Mouse (Mus musculus) MEL (cell line): Measurements from ENCODE around the gene Recql5.

Experiments used
- MAX ChIP-seq: IDR thresholded peaks from 2 replicates; pipeline ENCODE4 v1.6.1; 2011; ENCODE audit warnings: low read length, improper control_type of control experiment
- MYC ChIP-seq: IDR thresholded peaks from 2 replicates; pipeline ENCODE4 v1.6.1; 2011; ENCODE audit warnings: low read depth, mild to moderate bottlenecking, low read length, improper control_type of control experiment, moderate library complexity
- POLR2A ChIP-seq, 2 experiments: IDR thresholded peaks; 2 replicates each; pipeline ENCODE4 v1.6.1; 2011 to 2012; ENCODE audit warnings: low read length in 2 of 2, mild to moderate bottlenecking in 2 of 2, control low read depth in 1 of 2, improper control_type of control experiment in 1 of 2, low read depth in 1 of 2, moderate library complexity in 1 of 2; ENCODE audit not compliant: control insufficient read depth in 1 of 2, insufficient read depth in 1 of 2, poor library complexity in 1 of 2
- POLR2AphosphoS2 ChIP-seq: IDR thresholded peaks from 2 replicates; pipeline ENCODE4 v1.6.1; 2011; ENCODE audit warnings: low read length, improper control_type of control experiment
- POLR2AphosphoS5 ChIP-seq: IDR thresholded peaks from 2 replicates; pipeline ENCODE4 v1.6.1; 2012; ENCODE audit warnings: low read depth, borderline replicate concordance, mild to moderate bottlenecking, inconsistent platforms, low read length, moderate library complexity, mixed read lengths
- TBP ChIP-seq: IDR thresholded peaks from 2 replicates; pipeline ENCODE4 v1.8.0; 2011; ENCODE audit warnings: low read depth, low read length, improper control_type of control experiment
- ZC3H11A ChIP-seq: IDR thresholded peaks from 2 replicates; pipeline ENCODE4 v1.6.1; 2012; ENCODE audit warnings: low read depth, mild to moderate bottlenecking, inconsistent platforms, low read length, improper control_type of control experiment

DNA sequence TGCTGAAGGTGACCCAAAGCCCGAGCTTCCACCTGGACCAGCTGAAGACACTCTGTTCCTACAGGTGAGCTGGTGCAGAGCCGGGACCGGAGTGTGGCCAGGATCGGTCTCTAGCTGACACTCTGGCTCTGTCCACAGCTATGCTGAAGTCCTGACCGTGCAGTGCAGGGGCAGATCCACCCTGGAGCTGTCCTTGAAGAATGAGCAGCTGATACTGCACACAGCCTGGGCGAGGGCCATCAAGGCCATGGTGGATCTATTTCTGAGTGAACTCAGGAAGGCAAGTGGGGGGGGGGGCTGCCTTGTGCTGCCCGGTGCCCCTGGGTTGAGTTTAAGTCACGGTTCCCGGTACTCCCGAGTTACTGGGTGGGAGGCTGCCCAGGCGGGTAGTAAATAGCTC is 46.8 kb downstream of the Recql5 start:
- no peak for TF ChIP-seq TBP
- no peak for TF ChIP-seq MYC
- TF ChIP-seq MAX, result no peak
- TF ChIP-seq ZC3H11A, result no peak
- no peak for TF ChIP-seq POLR2AphosphoS2
- no peak for TF ChIP-seq POLR2AphosphoS5
- no peak for TF ChIP-seq POLR2A (IDR thresholded peaks at IDR 0.05; ENCODE audit: control insufficient read depth in 1 of 2, insufficient read depth in 1 of 2, low read depth in 1 of 2, low read length in 2 of 2, poor library complexity in 1 of 2)
